Mouse (Mus musculus) thymus, adult 2 months (tissue): ENCODE data around the gene Glis3. TPM values are rescaled to one million over a fixed set of nuclear protein-coding genes. Genes with fewer than 3 reads are reported as not detected.
A peak's percentile ranks its signal among the peaks of the same experiment; 100 is the strongest.

Experiments used
- DNase-seq: peaks from one replicate; pipeline ENCODE4 v3.0.0; 2021
- H3K27ac ChIP-seq: fragments of 200-500 bp; 2 replicates; pipeline ENCODE4 v1.5.1; 2012; ENCODE audit warnings: low read length, control low read depth; ENCODE audit not compliant: control insufficient read depth, insufficient read depth
- H3K27me3 ChIP-seq: fragments of 200-500 bp; 2 replicates; pipeline ENCODE4 v1.6.1; 2012; ENCODE audit warnings: mild to moderate bottlenecking, low read length, moderate library complexity, mixed read lengths; ENCODE audit not compliant: control insufficient read depth, insufficient read depth
- H3K36me3 ChIP-seq: fragments of 200-500 bp; 2 replicates; pipeline ENCODE4 v1.6.1; 2012; ENCODE audit warnings: mild to moderate bottlenecking, low read length, moderate library complexity; ENCODE audit not compliant: control insufficient read depth, insufficient read depth
- H3K4me1 ChIP-seq: fragments of 200-500 bp; replicated peaks from 2 replicates; pipeline ENCODE4 v1.6.1; 2012; ENCODE audit warnings: low read length; ENCODE audit not compliant: control insufficient read depth, insufficient read depth
- H3K4me3 ChIP-seq: fragments of 200-500 bp; 2 replicates; pipeline ENCODE4 v1.5.1; 2012; ENCODE audit warnings: mild to moderate bottlenecking, low read length, control low read depth, moderate library complexity; ENCODE audit not compliant: control insufficient read depth, insufficient read depth
- CTCF ChIP-seq: fragments of 200-500 bp; IDR thresholded peaks from 2 replicates; pipeline ENCODE4 v1.5.1; 2012; ENCODE audit warnings: mild to moderate bottlenecking, control low read depth, low read length, moderate library complexity, borderline replicate concordance; ENCODE audit not compliant: control insufficient read depth, poor library complexity, insufficient read depth; ENCODE audit errors: extremely low read depth
- POLR2A ChIP-seq: fragments of 200-500 bp; IDR thresholded peaks from 2 replicates; pipeline ENCODE4 v1.6.1; 2012; ENCODE audit warnings: mild to moderate bottlenecking, low read length, control low read depth, moderate library complexity; ENCODE audit not compliant: control insufficient read depth, poor library complexity, insufficient read depth; ENCODE audit errors: extremely low read depth
- WGBS: fragments of 180-500 bp; shearing (Covaris S2); methylation state at CpG from one replicate; pipeline ENCODE4 v1.1.7; 2018; 5-methylcytosine and 5-hydroxymethylcytosine counted together
- polyA plus RNA-seq: library from polyadenylated mRNA; depleted of rRNA; stranded (reverse); fragments of >200 nt; gene quantifications from 2 replicates; pipeline ENCODE4 v1.2.3, GENCODE M21; 2012

Gene Glis3
- polyA plus RNA-seq, 1 experiment = 1.8 TPM

DNA sequence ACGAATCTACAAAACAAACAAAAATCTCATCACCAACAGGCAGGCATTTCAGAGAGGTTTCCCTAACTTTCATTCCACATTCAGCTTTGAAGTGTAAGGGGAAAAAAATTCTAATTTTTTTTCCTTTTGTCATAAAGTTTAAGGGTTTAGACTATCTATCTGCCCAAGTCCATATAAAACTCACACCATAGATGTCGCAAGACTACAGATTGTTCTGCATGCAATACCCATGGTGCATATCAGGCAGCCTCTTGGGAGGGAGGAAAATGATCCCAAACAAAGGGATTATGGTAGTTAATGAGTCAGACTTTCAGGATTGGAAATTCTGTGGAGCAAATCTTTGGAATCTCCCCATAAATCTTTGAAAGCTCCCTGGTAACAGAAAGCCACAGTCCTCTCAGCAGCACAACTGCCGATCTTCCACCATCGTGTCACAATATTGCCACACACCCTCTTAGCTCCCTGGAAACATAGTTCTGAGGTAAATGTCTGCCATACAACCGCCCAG lies 302.0 kb downstream of the Glis3 start:
- 95% methylated on average over 5 of the region's 5 CpGs for WGBS
- Histone ChIP-seq H3K4me3 (no peak overlapping the region), H3K27ac (no peak overlapping the region), H3K27me3 (no peaks in the 10 kb centered on the region), H3K4me1 (no peaks in the 10 kb centered on the region), H3K36me3 (no peaks in the 10 kb centered on the region)
- no peak for TF ChIP-seq CTCF
- TF ChIP-seq POLR2A = no peak
- DNase-seq = no peak

DNA sequence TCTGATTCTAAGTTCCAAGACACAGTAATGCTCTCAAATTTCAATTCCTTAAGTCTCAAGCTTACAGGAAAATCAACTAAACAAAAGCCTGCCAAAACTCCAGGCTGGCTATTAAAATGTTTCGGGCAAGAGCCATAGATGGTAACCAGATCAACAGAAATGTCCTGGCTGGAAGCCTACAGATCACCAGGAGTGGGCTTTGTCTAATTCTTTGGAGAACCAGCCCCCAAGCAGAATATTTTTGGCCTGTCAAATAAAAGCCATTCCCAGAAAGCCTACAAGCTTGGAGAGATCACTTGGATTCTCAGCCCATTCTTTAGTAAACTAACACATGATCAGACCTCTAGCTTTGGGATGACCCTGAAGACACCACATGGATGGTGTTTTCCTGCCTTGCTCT lies 303.5 kb downstream of the Glis3 start:
- DNase-seq = no peak
- no peaks in the 10 kb centered on the region for H3K4me1 ChIP-seq
- H3K27me3 ChIP-seq = no peaks in the 10 kb centered on the region
- H3K4me3 ChIP-seq = no peak overlapping the region
- WGBS = 98% methylated on average over 1 of the region's 1 CpGs
- no peaks in the 10 kb centered on the region for H3K36me3 ChIP-seq
- H3K27ac ChIP-seq = no peak overlapping the region
- TF ChIP-seq CTCF = no peak
- no peak for TF ChIP-seq POLR2A

DNA sequence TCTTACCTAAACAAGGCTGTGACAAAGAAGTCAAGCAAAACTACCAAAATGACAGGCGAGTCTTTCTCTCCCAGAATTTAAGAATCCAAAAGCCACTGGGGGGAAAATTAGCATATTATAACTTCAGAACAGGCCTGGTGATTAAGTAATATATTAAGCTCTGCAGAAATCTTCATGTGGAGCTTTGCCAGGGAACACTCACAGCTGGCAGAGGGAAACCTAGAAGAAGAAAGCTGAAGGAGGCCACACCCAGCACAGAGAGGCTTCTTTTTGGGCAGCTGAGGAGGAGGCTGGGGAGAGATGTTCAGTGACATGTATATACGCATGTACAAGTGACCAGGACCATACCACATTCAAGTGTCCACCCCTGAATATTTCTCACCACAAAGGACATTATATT lies 304.1 kb downstream of the Glis3 start:
- Histone ChIP-seq H3K36me3 (no peaks in the 10 kb centered on the region), H3K27me3 (no peaks in the 10 kb centered on the region), H3K27ac (no peak overlapping the region), H3K4me3 (no peak overlapping the region), H3K4me1 (no peaks in the 10 kb centered on the region)
- 94% methylated on average over 2 of the region's 2 CpGs for WGBS
- TF ChIP-seq CTCF (no peak), POLR2A (no peak)
- no peak for DNase-seq

DNA sequence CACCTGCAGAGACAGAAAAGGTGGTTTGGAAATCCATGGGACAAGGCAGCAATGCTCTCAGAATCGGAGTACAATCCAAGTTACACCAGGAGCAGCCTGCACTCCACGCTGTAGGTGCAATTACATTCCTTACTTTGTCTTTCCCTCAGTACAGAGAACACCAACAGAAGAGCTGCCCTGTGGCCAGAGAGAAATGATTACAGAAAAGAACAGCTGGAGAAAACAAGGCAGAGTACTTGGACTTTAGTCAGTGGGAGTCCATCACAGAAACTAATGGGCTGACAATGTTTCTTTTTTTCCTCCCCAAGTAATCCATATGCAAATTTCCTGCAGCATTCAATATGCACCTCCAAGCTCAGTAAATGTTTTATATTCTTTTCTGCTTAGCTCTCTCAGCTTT lies 305.4 kb downstream of the Glis3 start:
- no peak overlapping the region for H3K4me3 ChIP-seq
- TF ChIP-seq POLR2A (no peak), CTCF (no peak)
- H3K36me3 ChIP-seq = no peaks in the 10 kb centered on the region
- no peak for DNase-seq
- H3K27me3 ChIP-seq = no peaks in the 10 kb centered on the region
- H3K4me1 ChIP-seq = no peaks in the 10 kb centered on the region
- WGBS = 94% methylated on average over 2 of the region's 2 CpGs
- H3K27ac ChIP-seq = no peak overlapping the region

DNA sequence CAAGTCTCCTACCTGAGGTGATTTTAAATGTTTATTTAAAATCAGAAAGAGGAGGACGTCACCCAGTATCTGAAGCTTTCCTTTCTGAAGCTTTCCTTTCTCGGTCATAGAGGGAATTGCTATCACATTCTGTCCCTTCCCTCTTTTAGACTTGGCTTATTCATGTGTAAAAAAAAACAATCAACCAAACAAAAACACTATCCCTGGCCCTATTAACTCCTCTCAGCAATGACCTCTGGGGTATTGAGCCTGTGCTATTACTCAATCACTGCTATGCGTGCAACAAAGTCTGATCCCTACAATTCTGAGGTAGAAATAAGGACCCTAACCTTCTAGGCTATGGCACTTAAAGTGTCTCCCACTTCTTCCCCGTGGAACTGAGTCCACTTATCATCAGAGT lies 311.7 kb downstream of the Glis3 start:
- no peaks in the 10 kb centered on the region for H3K36me3 ChIP-seq
- no peaks in the 10 kb centered on the region for H3K4me1 ChIP-seq
- no peak overlapping the region for H3K27ac ChIP-seq
- no peak overlapping the region for H3K4me3 ChIP-seq
- 89% methylated on average over 4 of the region's 4 CpGs for WGBS
- H3K27me3 ChIP-seq = no peaks in the 10 kb centered on the region
- no peak for DNase-seq
- TF ChIP-seq CTCF = no peak
- TF ChIP-seq POLR2A = no peak

DNA sequence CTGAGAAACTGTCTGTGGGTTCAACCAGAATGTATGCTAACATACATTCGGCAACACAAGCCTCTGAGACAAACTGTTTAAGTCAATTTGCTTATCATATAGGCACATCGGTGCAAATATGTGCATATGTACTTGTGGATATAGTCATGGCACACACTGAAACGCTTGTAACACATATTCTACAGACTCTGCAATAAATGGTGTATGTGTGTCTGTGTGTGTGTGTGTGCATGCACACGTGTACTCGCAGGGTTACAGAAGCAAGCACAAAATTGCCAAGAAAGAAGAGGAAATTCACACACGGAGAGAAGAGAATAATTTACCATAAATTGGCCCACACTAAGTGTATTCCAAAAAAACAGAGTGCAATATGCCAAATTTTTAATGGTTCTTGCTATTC lies 312.6 kb downstream of the Glis3 start:
- no peaks in the 10 kb centered on the region for H3K4me1 ChIP-seq
- H3K4me3 ChIP-seq = no peak overlapping the region
- no peak for DNase-seq
- H3K27me3 ChIP-seq = no peaks in the 10 kb centered on the region
- H3K27ac ChIP-seq = no peak overlapping the region
- no peak for TF ChIP-seq CTCF
- 94% methylated on average over 6 of the region's 6 CpGs for WGBS
- no peaks in the 10 kb centered on the region for H3K36me3 ChIP-seq

DNA sequence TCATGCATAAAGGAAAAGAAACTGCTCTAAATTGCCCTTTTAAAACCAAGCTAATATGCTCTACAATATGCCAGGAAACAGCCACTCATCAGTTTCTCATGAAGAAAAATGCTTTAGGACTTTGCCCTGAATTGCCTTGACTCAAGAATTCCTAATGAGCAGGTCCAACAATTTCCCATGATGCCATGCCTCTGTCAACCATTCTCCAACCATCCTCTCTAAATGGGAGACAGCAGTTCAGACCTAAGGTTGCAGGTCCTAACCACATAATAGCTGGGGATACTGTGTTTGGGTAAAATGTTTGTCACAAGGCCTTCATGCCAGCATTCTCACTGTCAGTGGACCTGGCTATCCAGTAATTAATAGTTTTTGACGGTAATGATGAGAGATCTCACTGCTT lies 313.1 kb downstream of the Glis3 start:
- Histone ChIP-seq H3K4me3 (no peak overlapping the region), H3K4me1 (no peaks in the 10 kb centered on the region), H3K27me3 (no peaks in the 10 kb centered on the region), H3K27ac (no peak overlapping the region), H3K36me3 (no peaks in the 10 kb centered on the region)
- no peak for DNase-seq
- TF ChIP-seq POLR2A (no peak), CTCF (no peak)
- 93% methylated on average over 1 of the region's 1 CpGs for WGBS

DNA sequence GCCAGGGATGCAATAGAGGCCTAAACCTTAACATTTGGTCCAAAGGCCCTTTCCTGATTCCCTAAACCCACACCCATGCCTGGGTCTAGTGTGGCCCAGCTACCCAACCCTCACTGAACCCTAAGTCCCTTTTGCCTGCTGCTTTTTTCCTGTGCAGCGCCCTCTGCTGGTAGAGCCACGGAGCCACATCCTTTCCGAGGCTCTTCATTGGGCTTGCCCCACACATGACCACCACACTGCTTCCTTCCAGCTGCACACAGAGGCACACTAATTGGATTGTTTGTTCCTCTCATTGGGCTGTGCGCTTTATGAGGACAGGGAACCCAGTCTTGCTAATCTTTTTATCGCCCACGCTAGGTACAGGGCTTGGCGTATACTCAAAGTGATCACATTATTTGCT lies 314.0 kb downstream of the Glis3 start:
- no peak overlapping the region for H3K4me3 ChIP-seq
- no peaks in the 10 kb centered on the region for H3K27me3 ChIP-seq
- no peak overlapping the region for H3K27ac ChIP-seq
- 61% methylated on average over 7 of the region's 7 CpGs for WGBS
- TF ChIP-seq CTCF (peak; percentile 94), POLR2A (no peak)
- H3K4me1 ChIP-seq = no peaks in the 10 kb centered on the region
- peak; percentile 37 for DNase-seq
- H3K36me3 ChIP-seq = no peaks in the 10 kb centered on the region
